13 mouse cellular contexts compared by ENCODE assay signal in genomic region chr7:47073536-47074521, GRCm38 (mm10). TPM values are rescaled to one million over a fixed set of nuclear protein-coding genes. Genes with fewer than 3 reads are reported as not detected.
DNase-seq lines count a peak whose midpoint lies in the region; ATAC-seq and TF ChIP-seq lines count a peak whose summit lies in the region.
"Had no signal": no experiment of that assay in that cellular context is flagged by ENCODE, and none has a peak within 500 bp of the region (broad histone marks: within the 10 kb centered on the region; RNA-seq: fewer than 3 reads in every experiment).

No protein-coding gene starts in this region.

- H3K4me1 ChIP-seq in hindbrain, postnatal 0 days (ENCODE audit: insufficient read depth, low read length), result no peaks in the 10 kb centered on the region
- no peaks in the 10 kb centered on the region; the same call in 1 of the 2 replicates for H3K4me1 ChIP-seq in hindbrain, embryonic 14.5 days (replicated peaks; ENCODE audit: control insufficient read depth, insufficient read depth, low read length)
- peaks cover 25% of the 10 kb centered on the region for H3K4me1 ChIP-seq in kidney, embryonic 16.5 days (ENCODE audit: insufficient read depth, low read length)
- no peaks in the 10 kb centered on the region for H3K4me1 ChIP-seq in forebrain, embryonic 14.5 days (ENCODE audit: control insufficient read depth, insufficient read depth, low read length)

- WGBS in hindbrain, postnatal 0 days, result 55% methylated on average over 18 of the region's 18 CpGs
- WGBS in hindbrain, embryonic 14.5 days, result 61% methylated on average over 18 of the region's 18 CpGs
- WGBS in kidney, embryonic 16.5 days, result 18% methylated on average over 18 of the region's 18 CpGs
- 61% methylated on average over 18 of the region's 18 CpGs for WGBS in forebrain, embryonic 14.5 days

- H3K9ac ChIP-seq in hindbrain, postnatal 0 days (replicated peaks; ENCODE audit: low read length), result no peak overlapping the region
- H3K9ac ChIP-seq in hindbrain, embryonic 14.5 days, result no peak overlapping the region
- H3K9ac ChIP-seq in kidney, embryonic 16.5 days (replicated peaks; ENCODE audit: low read length), result peak overlapping the region; percentile 11; the same call in 1 of the 2 replicates
- H3K9ac ChIP-seq in forebrain, embryonic 14.5 days (ENCODE audit: low read length), result no peak overlapping the region
- H3K9ac ChIP-seq: forebrain, postnatal 0 days had no signal

- H3K27ac ChIP-seq in hindbrain, postnatal 0 days, result peak overlapping the region; percentile 20; the same call in 1 of the 2 replicates
- H3K27ac ChIP-seq in hindbrain, embryonic 14.5 days, result no peak overlapping the region
- peak overlapping the region; percentile 86 for H3K27ac ChIP-seq in kidney, embryonic 16.5 days (ENCODE audit: low read length)
- H3K27ac ChIP-seq in forebrain, embryonic 14.5 days (ENCODE audit: low read depth, low read length), result no peak overlapping the region
- H3K27ac ChIP-seq: macrophage had no signal

- TF ChIP-seq CTCF in hindbrain, postnatal 0 days (IDR thresholded peaks at IDR 0.05; ENCODE audit: low read depth), result no peak

- ATAC-seq in hindbrain, postnatal 0 days, result no peak
- no peak for ATAC-seq in hindbrain, embryonic 14.5 days (ENCODE audit: low FRiP score)
- ATAC-seq in kidney, embryonic 16.5 days (ENCODE audit: low FRiP score, low TSS enrichment), result peak; percentile 83
- ATAC-seq in forebrain, embryonic 14.5 days, result no peak
- ATAC-seq: forebrain, postnatal 0 days had no signal

- no peak overlapping the region for H3K4me2 ChIP-seq in hindbrain, postnatal 0 days (ENCODE audit: low read depth, low read length)
- no peak overlapping the region for H3K4me2 ChIP-seq in hindbrain, embryonic 14.5 days (replicated peaks)
- H3K4me2 ChIP-seq in kidney, embryonic 16.5 days (replicated peaks; ENCODE audit: low read depth, low read length), result 0 out of 2 replicates have a peak overlapping the region, but pooled peaks have one; percentile 7
- H3K4me2 ChIP-seq in forebrain, embryonic 14.5 days (ENCODE audit: low read length), result no peak overlapping the region
- H3K4me2 ChIP-seq: heart, embryonic 11.5 days had no signal

- no peaks in the 10 kb centered on the region for H3K9me3 ChIP-seq in hindbrain, postnatal 0 days (ENCODE audit: low read length)
- no peaks in the 10 kb centered on the region for H3K9me3 ChIP-seq in hindbrain, embryonic 14.5 days (ENCODE audit: control insufficient read depth, low read length)
- H3K9me3 ChIP-seq in kidney, embryonic 16.5 days (ENCODE audit: low read length), result no peaks in the 10 kb centered on the region
- no peaks in the 10 kb centered on the region for H3K9me3 ChIP-seq in forebrain, embryonic 14.5 days (replicated peaks; ENCODE audit: control insufficient read depth, low read length)

- H3K4me3 ChIP-seq in hindbrain, postnatal 0 days (ENCODE audit: low read length), result no peak overlapping the region
- no peak overlapping the region for H3K4me3 ChIP-seq in hindbrain, embryonic 14.5 days (replicated peaks; ENCODE audit: low read length)
- H3K4me3 ChIP-seq in kidney, embryonic 16.5 days (ENCODE audit: low read length), result no peak overlapping the region
- H3K4me3 ChIP-seq in forebrain, embryonic 14.5 days (ENCODE audit: low read depth, low read length), result no peak overlapping the region

- no peaks in the 10 kb centered on the region for H3K27me3 ChIP-seq in hindbrain, postnatal 0 days (ENCODE audit: insufficient read depth, low read length)
- no peaks in the 10 kb centered on the region for H3K27me3 ChIP-seq in hindbrain, embryonic 14.5 days (ENCODE audit: control insufficient read depth, insufficient read depth, low read length)
- H3K27me3 ChIP-seq in kidney, embryonic 16.5 days (ENCODE audit: insufficient read depth, low read length), result no peaks in the 10 kb centered on the region
- H3K27me3 ChIP-seq in forebrain, embryonic 14.5 days (replicated peaks; ENCODE audit: control insufficient read depth, insufficient read depth, low read length), result no peaks in the 10 kb centered on the region

- 0 out of 2 replicates have a peak, but pooled peaks cover 5% of the 10 kb centered on the region for H3K36me3 ChIP-seq in hindbrain, postnatal 0 days (ENCODE audit: insufficient read depth, low read length)
- H3K36me3 ChIP-seq in hindbrain, embryonic 14.5 days (replicated peaks; ENCODE audit: control insufficient read depth, insufficient read depth), result peaks cover 18% of the 10 kb centered on the region
- no peaks in the 10 kb centered on the region for H3K36me3 ChIP-seq in kidney, embryonic 16.5 days (ENCODE audit: insufficient read depth, low read length)
- no peaks in the 10 kb centered on the region for H3K36me3 ChIP-seq in forebrain, embryonic 14.5 days (ENCODE audit: control insufficient read depth, insufficient read depth, low read length)

- DNase-seq in hindbrain, postnatal 0 days (ENCODE audit: low spot score), result no peak
- DNase-seq in hindbrain, embryonic 14.5 days (ENCODE audit: low spot score), result no peak
- peak; percentile 80 for DNase-seq in retina, postnatal 1 day
- DNase-seq in retina, embryonic 14.5 days (ENCODE audit: low spot score), result no peak
- peak; percentile 49 for DNase-seq in testis, postnatal 14 days (ENCODE audit: low spot score)
- no peak for DNase-seq in cerebellum, postnatal 14 days
- DNase-seq in forebrain, embryonic 14.5 days (ENCODE audit: low spot score), result no peak
- DNase-seq: forebrain, postnatal 0 days had no signal

RNA-seq across cellular contexts. Expression of gene Tmem86a, which starts 23.4 kb away (rescaled TPM):
- 11.9 and 17.1 TPM in 2 replicates for total RNA-seq in hindbrain, postnatal 0 days (2014; rRNA removed)
- 29.5 and 32.3 TPM in 2 replicates for polyA plus RNA-seq in hindbrain, postnatal 0 days (2015; fragmentation: Nextera tagmentation; extraction: Ambion mirVana)
- polyA plus RNA-seq in hindbrain, embryonic 14.5 days (2014; fragmentation: Nextera tagmentation; extraction: Ambion mirVana), result 21.0 and 22.1 TPM in 2 replicates
- polyA plus RNA-seq in kidney, embryonic 16.5 days (2015; fragmentation: Nextera tagmentation; extraction: Ambion mirVana), result 34.8 and 35.8 TPM in 2 replicates
- 22.0 and 24.1 TPM in 2 replicates for polyA plus RNA-seq in forebrain, embryonic 14.5 days (2014; fragmentation: Nextera tagmentation; extraction: Ambion mirVana)

RNA-seq across cellular contexts. Expression of gene Ptpn5, which starts 59.7 kb away (rescaled TPM):
- 98.3 and 107 TPM in 2 replicates for total RNA-seq in hindbrain, postnatal 0 days (2014; rRNA removed)
- 129 and 138 TPM in 2 replicates for polyA plus RNA-seq in hindbrain, postnatal 0 days (2015; fragmentation: Nextera tagmentation; extraction: Ambion mirVana)
- polyA plus RNA-seq in hindbrain, embryonic 14.5 days (2014; fragmentation: Nextera tagmentation; extraction: Ambion mirVana), result 162 and 171 TPM in 2 replicates
- 0.89 and 0.90 TPM in 2 replicates for polyA plus RNA-seq in kidney, embryonic 16.5 days (2015; fragmentation: Nextera tagmentation; extraction: Ambion mirVana)
- 53.4 and 65.6 TPM in 2 replicates for polyA plus RNA-seq in forebrain, embryonic 14.5 days (2014; fragmentation: Nextera tagmentation; extraction: Ambion mirVana)
- total RNA-seq: common myeloid progenitor, adult 5-6 weeks; neutrophil, adult 5-6 weeks had no signal
- polyA plus RNA-seq: macrophage had no signal

Comparison
In these comparisons a context has a peak if more than half of its experiments do, and no peak if none do; other contexts are left out.
1. DNase-seq: peak in retina, postnatal 1 day (single experiment) and testis, postnatal 14 days (single experiment); none in hindbrain, postnatal 0 days (single experiment), hindbrain, embryonic 14.5 days (single experiment), retina, embryonic 14.5 days (single experiment), cerebellum, postnatal 14 days (0 of 2) and forebrain, embryonic 14.5 days (single experiment).
2. H3K27ac ChIP-seq: peak in hindbrain, postnatal 0 days (single experiment) and kidney, embryonic 16.5 days (single experiment); none in hindbrain, embryonic 14.5 days (single experiment) and forebrain, embryonic 14.5 days (single experiment).
3. RNA of gene Ptpn5, which starts 59.7 kb away (polyA plus RNA-seq): 162 to 171 TPM in hindbrain, embryonic 14.5 days, 129 to 138 TPM in hindbrain, postnatal 0 days and 53.4 to 65.6 TPM in forebrain, embryonic 14.5 days; 0.89 to 0.90 TPM in kidney, embryonic 16.5 days; every median in the first group is over 10 times any median in the second.